Mouse (Mus musculus) liver, postnatal 0 days (tissue): ENCODE data around the gene Tmeff2.

ENCODE experiments used
- CTCF ChIP-seq: sonication (generic); IDR thresholded peaks from 2 replicates; pipeline ENCODE4 v1.5.1; 2016; ENCODE audit warnings: antibody characterized with exemption, low read depth
- EP300 ChIP-seq: IDR thresholded peaks from 2 replicates; pipeline ENCODE4 v1.6.1; 2016; ENCODE audit warnings: antibody characterized with exemption, low read depth, mild to moderate bottlenecking

- no peak for TF ChIP-seq CTCF
- no peak for TF ChIP-seq EP300
Measured at GRCm38 (mm10) chr1:51064549-51064948, 164.1 kb downstream of the Tmeff2 start.
